Comparison of ENCODE assay signal across 9 mouse cellular contexts in the genomic region with DNA sequence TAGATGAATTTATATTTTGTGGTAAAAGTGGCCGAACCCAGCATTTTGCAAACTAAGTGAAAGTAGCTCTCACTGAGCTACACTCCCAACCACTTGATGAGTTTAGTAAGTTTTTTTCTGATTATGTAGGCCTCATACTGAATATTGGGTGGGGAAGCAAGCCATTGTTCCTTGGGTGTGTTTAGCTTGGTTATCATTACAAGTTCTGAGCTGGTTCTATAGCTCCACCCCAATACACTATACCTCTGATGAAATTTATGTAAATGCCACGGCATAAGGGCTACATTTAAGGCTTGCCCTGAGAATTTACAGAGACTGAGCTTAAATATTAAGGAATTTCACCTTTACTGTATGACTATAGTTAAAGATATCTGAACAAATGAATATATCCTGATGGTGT. TPM values are rescaled to one million over a fixed set of nuclear protein-coding genes. Genes with fewer than 3 reads are reported as not detected.
DNase-seq lines count a peak whose midpoint lies in the region; ATAC-seq lines count a peak whose summit lies in the region.
"Had no signal": no experiment of that assay in that cellular context is flagged by ENCODE, and none has a peak within 500 bp of the region (broad histone marks: within the 10 kb centered on the region; RNA-seq: fewer than 3 reads in every experiment).

No protein-coding gene starts in this region.

- no peaks in the 10 kb centered on the region for H3K9me3 ChIP-seq in erythroblast, embryonic 14.5 days (ENCODE audit: control insufficient read depth, low read length)
- H3K9me3 ChIP-seq in forebrain, embryonic 16.5 days (ENCODE audit: control insufficient read depth, low read length), result no peaks in the 10 kb centered on the region
- H3K9me3 ChIP-seq in liver, embryonic 15.5 days (replicated peaks), result no peaks in the 10 kb centered on the region

- no peaks in the 10 kb centered on the region for H3K27me3 ChIP-seq in erythroblast, embryonic 14.5 days (ENCODE audit: control insufficient read depth)
- no peaks in the 10 kb centered on the region for H3K27me3 ChIP-seq in forebrain, embryonic 16.5 days (replicated peaks; ENCODE audit: control insufficient read depth, insufficient read depth, low read length)
- no peaks in the 10 kb centered on the region for H3K27me3 ChIP-seq in liver, embryonic 15.5 days

- peak overlapping the region; percentile 51 for H3K4me2 ChIP-seq in forebrain, embryonic 16.5 days (ENCODE audit: low read length)
- H3K4me2 ChIP-seq in liver, embryonic 15.5 days, result peak overlapping the region; percentile 77

- H3K4me1 ChIP-seq in erythroblast, embryonic 14.5 days (ENCODE audit: control insufficient read depth), result peaks cover 50% of the 10 kb centered on the region
- H3K4me1 ChIP-seq in forebrain, embryonic 16.5 days (replicated peaks; ENCODE audit: control insufficient read depth, insufficient read depth, low read length), result peaks cover 9% of the 10 kb centered on the region
- H3K4me1 ChIP-seq in liver, embryonic 15.5 days (replicated peaks), result peaks cover 35% of the 10 kb centered on the region

- H3K27ac ChIP-seq in forebrain, embryonic 16.5 days (ENCODE audit: low read length), result no peak overlapping the region
- no peak overlapping the region for H3K27ac ChIP-seq in liver, embryonic 15.5 days (replicated peaks)

- H3K4me3 ChIP-seq in erythroblast, embryonic 14.5 days (replicated peaks), result peak overlapping the region; percentile 97
- H3K4me3 ChIP-seq in forebrain, embryonic 16.5 days (replicated peaks; ENCODE audit: low read length), result peak overlapping the region; percentile 15
- peak overlapping the region; percentile 99 for H3K4me3 ChIP-seq in liver, embryonic 15.5 days (replicated peaks)

- no peak for ATAC-seq in erythroblast, adult 5-6 weeks (replicated peaks; ENCODE audit: low FRiP score, poor library complexity, severe bottlenecking)
- ATAC-seq in forebrain, embryonic 16.5 days, result no peak
- ATAC-seq in liver, embryonic 15.5 days (ENCODE audit: insufficient read depth), result no peak

- 39% methylated on average over 2 of the region's 2 CpGs for WGBS in forebrain, embryonic 16.5 days
- WGBS in liver, embryonic 15.5 days (ENCODE audit: insufficient replicate concordance), result 2% methylated on average over 2 of the region's 2 CpGs

- peaks cover 59% of the 10 kb centered on the region for H3K36me3 ChIP-seq in erythroblast, embryonic 14.5 days (ENCODE audit: control insufficient read depth)
- peaks cover 10% of the 10 kb centered on the region for H3K36me3 ChIP-seq in forebrain, embryonic 16.5 days (ENCODE audit: control insufficient read depth, insufficient read depth)
- peaks cover 28% of the 10 kb centered on the region for H3K36me3 ChIP-seq in liver, embryonic 15.5 days (replicated peaks)

- DNase-seq in 416B (ENCODE audit: low read depth), result peak; percentile 59
- no peak for DNase-seq in spleen, adult 12 weeks (ENCODE audit: low spot score)
- no peak for DNase-seq in spleen, postnatal 4 days (ENCODE audit: low spot score in 2 of 2)
- DNase-seq in cerebellum, adult 8-10 months, result no peak
- DNase-seq: cerebellum, adult 9-11 months had no signal

- no peak overlapping the region for H3K9ac ChIP-seq in forebrain, embryonic 16.5 days (replicated peaks; ENCODE audit: low read depth, low read length)
- H3K9ac ChIP-seq in liver, embryonic 15.5 days, result peak overlapping the region; percentile 38; the same call in 1 of the 2 replicates

RNA-seq across cellular contexts. Expression of a gene that starts 31.5 kb away (rescaled TPM):
- polyA plus RNA-seq in erythroblast, embryonic 14.5 days (2012), result 147 and 191 TPM in 2 replicates
- total RNA-seq in erythroblast, adult 5-6 weeks (2015; ENCODE audit: low replicate concordance), result 288 and 330 TPM in 2 replicates
- total RNA-seq in erythroblast, adult 5-6 weeks (2017; ENCODE audit: low replicate concordance), result 416 and 434 TPM in 2 replicates
- 291 and 315 TPM in 2 replicates for polyA plus RNA-seq in forebrain, embryonic 16.5 days (2015; fragmentation: Nextera tagmentation; extraction: Ambion mirVana)
- polyA plus RNA-seq in liver, embryonic 15.5 days (2015; fragmentation: Nextera tagmentation; extraction: Ambion mirVana), result 215 and 231 TPM in 2 replicates

Comparison
In these comparisons a context has a peak if more than half of its experiments do, and no peak if none do; other contexts are left out.
1. H3K4me3 ChIP-seq: peak in every context shown above with its lines; median percentile 99 in liver, embryonic 15.5 days; 97 in erythroblast, embryonic 14.5 days; 15 in forebrain, embryonic 16.5 days.